Mouse (Mus musculus) MEL (cell line): ENCODE measurements around the gene Aldh16a1. TPM values are rescaled to one million over a fixed set of nuclear protein-coding genes. Genes with fewer than 3 reads are reported as not detected.

ENCODE experiments used
- DNase-seq: peaks from one replicate; pipeline ENCODE4 v3.0.0; 2011; ENCODE audit warnings: low read depth, low spot score
- H3K27ac ChIP-seq: 2 replicates; pipeline ENCODE4 v1.5.1; 2012; ENCODE audit warnings: low read depth, mild to moderate bottlenecking, control low read depth, low read length, moderate library complexity; ENCODE audit not compliant: control insufficient read depth
- H3K27me3 ChIP-seq, 2 experiments: fragments of 150-350 bp in 1 of 2; sonication (generic) in 1 of 2; 2 replicates each; pipeline ENCODE4 v1.6.1; 2012; ENCODE audit warnings: low read length in 2 of 2, mild to moderate bottlenecking in 2 of 2, improper control_type of control experiment in 1 of 2, moderate library complexity in 1 of 2; ENCODE audit not compliant: insufficient read depth in 2 of 2, control insufficient read depth in 1 of 2
- H3K36me3 ChIP-seq, 2 experiments: 2 replicates each; pipeline ENCODE4 v1.6.1; 2012 to 2014; ENCODE audit warnings: low read length in 2 of 2, improper control_type of control experiment in 1 of 2, inconsistent platforms in 1 of 2, mild to moderate bottlenecking in 1 of 2; ENCODE audit not compliant: insufficient read depth in 2 of 2, control insufficient read depth in 1 of 2
- H3K4me1 ChIP-seq, 2 experiments: fragments of 150-350 bp in 1 of 2; sonication (generic) in 1 of 2; 2 replicates each; pipeline ENCODE4 v1.6.1; 2012; ENCODE audit warnings: low read length in 2 of 2, improper control_type of control experiment in 1 of 2, mild to moderate bottlenecking in 1 of 2; ENCODE audit not compliant: insufficient read depth in 2 of 2, control insufficient read depth in 1 of 2
- H3K4me3 ChIP-seq, 2 experiments: fragments of 150-350 bp in 1 of 2; sonication (generic) in 1 of 2; 2 replicates each; pipeline ENCODE4 v1.5.1; 2012; ENCODE audit warnings: low read depth in 2 of 2, low read length in 2 of 2, mild to moderate bottlenecking in 2 of 2, moderate library complexity in 2 of 2, control low read depth in 1 of 2, improper control_type of control experiment in 1 of 2; ENCODE audit not compliant: control insufficient read depth in 1 of 2, insufficient read depth in 1 of 2
- H3K79me2 ChIP-seq: 2 replicates; pipeline ENCODE4 v1.6.1; 2012; ENCODE audit warnings: mild to moderate bottlenecking, low read length, moderate library complexity; ENCODE audit not compliant: control insufficient read depth, poor library complexity, insufficient read depth
- H3K9ac ChIP-seq: 2 replicates; pipeline ENCODE4 v1.6.1; 2012; ENCODE audit warnings: low read depth, mild to moderate bottlenecking, control low read depth, low read length, moderate library complexity; ENCODE audit not compliant: control insufficient read depth, poor library complexity, severe bottlenecking
- H3K9me3 ChIP-seq: fragments of 150-350 bp; sonication (generic); replicated peaks from 2 replicates; pipeline ENCODE4 v1.6.1; 2012; ENCODE audit warnings: mild to moderate bottlenecking, low read length, improper control_type of control experiment, moderate library complexity; ENCODE audit not compliant: insufficient read depth
- E2F4 ChIP-seq: IDR thresholded peaks from 2 replicates; pipeline ENCODE4 v1.6.1; 2011; ENCODE audit warnings: low read depth, low read length, improper control_type of control experiment, borderline replicate concordance
- ELF1 ChIP-seq: IDR thresholded peaks from 2 replicates; pipeline ENCODE4 v1.6.1; 2014; ENCODE audit warnings: low read depth, mild to moderate bottlenecking, inconsistent platforms, low read length, improper control_type of control experiment, moderate library complexity
- EP300 ChIP-seq, 2 experiments: IDR thresholded peaks; 2 replicates each; pipeline ENCODE4 v1.6.1; 2011; ENCODE audit warnings: improper control_type of control experiment in 2 of 2, low read length in 2 of 2, low read depth in 1 of 2, mild to moderate bottlenecking in 1 of 2
- HCFC1 ChIP-seq: IDR thresholded peaks from 2 replicates; pipeline ENCODE4 v1.6.1; 2012; ENCODE audit warnings: low read depth, mild to moderate bottlenecking, inconsistent platforms, low read length, improper control_type of control experiment, moderate library complexity
- MAZ ChIP-seq: IDR thresholded peaks from 2 replicates; pipeline ENCODE4 v1.6.1; 2012; ENCODE audit warnings: low read depth, mild to moderate bottlenecking, inconsistent platforms, low read length, improper control_type of control experiment
- MYB ChIP-seq: IDR thresholded peaks from 2 replicates; pipeline ENCODE4 v1.6.1; 2011; ENCODE audit warnings: mild to moderate bottlenecking, low read depth, low read length, improper control_type of control experiment
- NRF1 ChIP-seq: IDR thresholded peaks from 2 replicates; pipeline ENCODE4 v1.6.1; 2014; ENCODE audit warnings: low read depth, mild to moderate bottlenecking, inconsistent platforms, low read length, improper control_type of control experiment, moderate library complexity; ENCODE audit not compliant: poor library complexity, insufficient read depth, severe bottlenecking
- RAD21 ChIP-seq: IDR thresholded peaks from 2 replicates; pipeline ENCODE4 v1.6.1; 2011; ENCODE audit warnings: mild to moderate bottlenecking, low read depth, low read length, improper control_type of control experiment
- RCOR1 ChIP-seq: IDR thresholded peaks from 2 replicates; pipeline ENCODE4 v1.6.1; 2012; ENCODE audit warnings: low read depth, mild to moderate bottlenecking, inconsistent platforms, low read length, improper control_type of control experiment
- SIN3A ChIP-seq: IDR thresholded peaks from 2 replicates; pipeline ENCODE4 v1.6.1; 2012; ENCODE audit warnings: low read length, improper control_type of control experiment, inconsistent platforms
- SMC3 ChIP-seq: IDR thresholded peaks from 2 replicates; pipeline ENCODE4 v1.6.1; 2011; ENCODE audit warnings: low read depth, low read length, improper control_type of control experiment
- TAL1 ChIP-seq: IDR thresholded peaks from 2 replicates; pipeline ENCODE4 v1.6.1; 2012; ENCODE audit warnings: mild to moderate bottlenecking, inconsistent platforms, low read length, moderate library complexity, mixed read lengths
- UBTF ChIP-seq: IDR thresholded peaks from 2 replicates; pipeline ENCODE4 v1.6.1; 2012; ENCODE audit warnings: low read depth, mild to moderate bottlenecking, inconsistent platforms, low read length, improper control_type of control experiment, moderate library complexity, borderline replicate concordance; ENCODE audit not compliant: insufficient read depth
- USF1 ChIP-seq: IDR thresholded peaks from 2 replicates; pipeline ENCODE4 v1.6.1; 2014; ENCODE audit warnings: low read depth, mild to moderate bottlenecking, inconsistent platforms, low read length, improper control_type of control experiment, moderate library complexity
- ZC3H11A ChIP-seq: IDR thresholded peaks from 2 replicates; pipeline ENCODE4 v1.6.1; 2012; ENCODE audit warnings: low read depth, mild to moderate bottlenecking, inconsistent platforms, low read length, improper control_type of control experiment
- ZKSCAN1 ChIP-seq: IDR thresholded peaks from 2 replicates; pipeline ENCODE4 v1.6.1; 2012; ENCODE audit warnings: low read depth, mild to moderate bottlenecking, inconsistent platforms, low read length, improper control_type of control experiment, moderate library complexity
- ZMIZ1 ChIP-seq: IDR thresholded peaks from 2 replicates; pipeline ENCODE4 v1.6.1; 2012; ENCODE audit warnings: low read depth, mild to moderate bottlenecking, inconsistent platforms, low read length, improper control_type of control experiment, moderate library complexity
- ZNF384 ChIP-seq: IDR thresholded peaks from 2 replicates; pipeline ENCODE4 v1.6.1; 2012; ENCODE audit warnings: low read depth, mild to moderate bottlenecking, inconsistent platforms, low read length, improper control_type of control experiment
- polyA plus RNA-seq, 2 experiments: library from polyadenylated mRNA; stranded (reverse) in 1 of 2; unstranded in 1 of 2; fragments of >175 nt in 1 of 2; fragments of >200 nt in 1 of 2; gene quantifications; 2 replicates each; pipeline versions ENCODE4 v1.2.1 to v1.2.4; 2012; ENCODE audit warnings: low replicate concordance in 2 of 2, low read depth in 1 of 2; ENCODE audit not compliant: insufficient read length in 2 of 2, insufficient read depth in 1 of 2, missing spikeins in 1 of 2
- total RNA-seq: library from RNA; depleted of rRNA; stranded (reverse); fragments of 300-350 nt; gene quantifications from 2 replicates; pipeline ENCODE4 v1.2.3, GENCODE M21; 2012

Gene Aldh16a1
- total and polyA plus RNA-seq, 3 experiments, result 33.9 to 61.6 TPM; not detected in 1

DNA sequence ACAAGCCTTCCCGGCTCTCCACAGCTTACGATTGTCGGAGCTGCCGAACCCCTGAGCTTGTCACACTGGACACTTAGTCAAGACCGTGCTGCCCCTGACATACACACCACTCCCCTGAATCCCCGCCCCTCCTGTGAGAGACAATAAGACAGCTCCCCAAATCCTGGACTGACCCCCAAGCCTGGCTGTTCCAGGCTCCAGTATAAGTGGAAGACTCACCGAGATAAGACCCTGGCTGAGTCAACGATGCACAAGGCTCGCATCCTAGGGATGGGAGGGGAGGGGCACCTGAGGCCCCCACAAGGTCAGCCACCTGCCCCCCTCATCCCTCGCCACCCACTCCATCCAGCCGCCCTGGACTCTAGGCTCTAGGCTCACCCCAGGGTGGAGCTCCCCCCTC, 22.5 kb downstream of the Aldh16a1 start:
- Histone ChIP-seq H3K27ac (no peak overlapping the region), H3K36me3 (peaks cover 3 to 11% of the 10 kb centered on the region in 2 experiments; a peak in 3 of 4 replicates), H3K27me3 (no peaks in the 10 kb centered on the region), H3K79me2 (peaks cover 30% of the 10 kb centered on the region)
- TF ChIP-seq UBTF (no peak), E2F4 (no peak), RAD21 (no peak)
- TF ChIP-seq, all 39 proteins: peak for 0
- no peak overlapping the region for H3K9ac ChIP-seq
- no peak overlapping the region for H3K4me3 ChIP-seq
- peaks cover 0 to 16% of the 10 kb centered on the region in 2 experiments; a peak in 3 of 4 replicates for H3K4me1 ChIP-seq
- no peak for DNase-seq
- no peaks in the 10 kb centered on the region for H3K9me3 ChIP-seq

DNA sequence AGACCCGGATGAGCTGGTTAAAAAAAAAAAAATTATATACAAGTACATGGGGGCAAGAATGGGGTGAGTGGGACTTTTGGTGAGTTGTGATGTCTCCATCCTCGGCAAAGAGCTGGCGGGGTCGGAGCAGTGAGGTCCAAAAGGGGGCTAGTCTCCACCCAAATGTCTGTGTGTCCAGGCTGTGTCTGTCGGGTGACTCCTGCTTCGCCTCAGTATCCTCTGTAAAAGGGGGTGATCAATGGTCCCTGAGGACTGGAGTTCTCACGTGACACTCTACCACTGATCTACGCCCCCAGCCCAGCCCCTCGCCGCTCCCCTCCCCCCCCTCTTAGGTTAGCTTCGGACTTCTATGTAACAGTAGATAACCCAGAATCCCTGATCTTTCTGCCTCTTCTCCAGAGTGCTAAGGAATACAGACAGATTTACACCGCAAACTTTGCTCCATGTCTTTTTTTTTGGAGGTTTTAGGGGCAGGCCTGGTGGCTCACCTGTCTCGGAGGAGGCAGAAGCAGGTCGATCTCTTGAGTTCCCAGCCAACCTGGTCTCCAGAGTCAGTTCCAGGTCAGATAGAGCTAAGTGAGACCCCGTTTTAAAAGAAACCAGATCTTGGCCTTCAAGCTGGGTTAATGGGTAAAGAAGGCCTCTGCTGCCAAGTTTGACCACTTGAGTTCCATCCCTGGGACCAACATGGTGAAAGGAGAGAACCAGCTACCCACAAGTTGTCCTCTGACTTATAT, 24.4 kb downstream of the Aldh16a1 start:
- Histone ChIP-seq H3K27ac (peak overlapping the region; percentile 95), H3K36me3 (peaks cover 11 to 12% of the 10 kb centered on the region in 2 experiments), H3K79me2 (peaks cover 45% of the 10 kb centered on the region), H3K4me3 (peak overlapping the region; percentile 66 to 84), H3K9me3 (no peaks in the 10 kb centered on the region), H3K9ac (peak overlapping the region; percentile 77), H3K27me3 (no peaks in the 10 kb centered on the region), H3K4me1 (peaks cover 0 to 8% of the 10 kb centered on the region in 2 experiments; a peak in 2 of 4 replicates)
- no peak for TF ChIP-seq TAL1
- no peak for TF ChIP-seq RCOR1
- TF ChIP-seq EP300 (IDR thresholded peaks at IDR 0.05; ENCODE audit: low read depth in 1 of 2, low read length in 2 of 2), result no peak
- TF ChIP-seq MAZ, result no peak
- TF ChIP-seq MYB, result no peak
- no peak for TF ChIP-seq ZKSCAN1
- TF ChIP-seq USF1, result no peak
- no peak for TF ChIP-seq ZMIZ1
- no peak for TF ChIP-seq NRF1
- no peak for TF ChIP-seq SIN3A
- no peak for TF ChIP-seq ZC3H11A
- no peak for TF ChIP-seq SMC3
- TF ChIP-seq ZNF384, result no peak
- no peak for TF ChIP-seq ELF1
- TF ChIP-seq HCFC1, result no peak
- no peak for DNase-seq
